Mouse (Mus musculus) lung, postnatal 0 days (tissue): Measurements from ENCODE around the gene Dnajc1. TPM values are rescaled to one million over a fixed set of nuclear protein-coding genes. Genes with fewer than 3 reads are reported as not detected.

Experiments used
- ATAC-seq: fragments of 200-750 bp; cut with Nextera tagmentation; 2 replicates; pipeline ENCODE4 v1.8.0; 2017; ENCODE audit warnings: moderate library complexity
- DNase-seq: peaks from one replicate; pipeline ENCODE4 v3.0.0-alpha.2; 2016; ENCODE audit warnings: low spot score
- H3K27ac ChIP-seq: fragments of 300-500 bp; sonication (generic); 2 replicates; pipeline ENCODE4 v1.5.1; 2014; ENCODE audit warnings: antibody characterized with exemption, mild to moderate bottlenecking, low read length, mixed read lengths
- H3K27me3 ChIP-seq: fragments of 300-500 bp; sonication (generic); replicated peaks from 2 replicates; pipeline ENCODE4 v1.6.1; 2014; ENCODE audit warnings: low read length, mixed read lengths; ENCODE audit not compliant: insufficient read depth
- H3K36me3 ChIP-seq: fragments of 300-500 bp; sonication (generic); 2 replicates; pipeline ENCODE4 v1.6.1; 2014; ENCODE audit warnings: low read length, mixed read lengths; ENCODE audit not compliant: insufficient read depth
- H3K4me1 ChIP-seq: fragments of 300-500 bp; sonication (generic); 2 replicates; pipeline ENCODE4 v1.6.1; 2014; ENCODE audit warnings: antibody characterized with exemption, low read depth, low read length, mixed read lengths; ENCODE audit not compliant: insufficient read depth
- H3K4me2 ChIP-seq: fragments of 300-500 bp; sonication (generic); replicated peaks from 2 replicates; pipeline ENCODE4 v1.6.1; 2014; ENCODE audit warnings: low read depth, mild to moderate bottlenecking, low read length, moderate library complexity, mixed read lengths
- H3K4me3 ChIP-seq: fragments of 300-500 bp; sonication (generic); 2 replicates; pipeline ENCODE4 v1.5.1; 2014; ENCODE audit warnings: low read depth, low read length
- H3K9ac ChIP-seq: fragments of 300-500 bp; sonication (generic); replicated peaks from 2 replicates; pipeline ENCODE4 v1.6.1; 2014; ENCODE audit warnings: low read depth, mild to moderate bottlenecking
- H3K9me3 ChIP-seq: fragments of 300-500 bp; sonication (generic); 2 replicates; pipeline ENCODE4 v1.6.1; 2016; ENCODE audit warnings: low read length, mixed read lengths
- CTCF ChIP-seq: IDR thresholded peaks from 2 replicates; pipeline ENCODE4 v1.5.1; 2016; ENCODE audit warnings: antibody characterized with exemption, mild to moderate bottlenecking
- EP300 ChIP-seq: IDR thresholded peaks from 2 replicates; pipeline ENCODE4 v1.6.1; 2016; ENCODE audit warnings: antibody characterized with exemption, mild to moderate bottlenecking, control low read depth
- WGBS: fragments of 180-500 bp; shearing (Covaris S2); extraction: QIAGEN DNeasy Blood & Tissue Kit; methylation state at CpG from one replicate; pipeline ENCODE4 v1.1.7; 2014; 5-methylcytosine and 5-hydroxymethylcytosine counted together
- polyA plus RNA-seq: library from polyadenylated mRNA; unstranded; fragments of >200 nt; fragmentation: Nextera tagmentation; extraction: Ambion mirVana; gene quantifications from 2 replicates; pipeline ENCODE4 v1.2.1, GENCODE M21; 2015

Gene Dnajc1
- polyA plus RNA-seq, 1 experiment from 2014 or later = 47.5 TPM

DNA sequence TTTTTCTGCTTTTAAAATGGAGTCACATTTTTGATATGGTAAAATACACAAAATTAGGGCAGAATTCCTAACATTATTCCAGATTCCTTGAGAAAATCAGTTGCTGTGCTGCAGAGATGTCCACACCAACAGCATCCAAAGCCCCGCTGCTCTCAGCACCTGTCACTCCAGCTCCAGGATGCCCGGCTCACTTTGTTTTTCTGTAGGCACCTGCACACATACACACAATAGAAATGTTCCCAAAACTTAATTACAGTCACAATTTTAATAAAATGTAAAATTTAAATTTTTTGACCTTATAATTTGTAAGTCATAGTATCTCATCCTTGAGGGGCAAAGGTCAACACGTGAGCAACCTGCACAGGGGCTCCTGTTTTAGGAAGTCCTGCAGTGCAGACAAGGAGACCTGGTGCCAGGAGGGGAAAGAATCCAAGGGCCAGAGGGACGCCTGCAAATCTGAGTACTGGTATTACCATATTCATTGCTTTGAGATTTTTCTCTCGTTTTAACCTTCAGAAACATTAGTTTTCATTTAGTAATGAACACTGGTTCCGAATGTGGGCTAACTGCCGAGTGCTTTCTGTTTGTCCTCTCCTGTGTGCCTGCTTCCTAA is 183.3 kb downstream of the Dnajc1 start:
- no peak for ATAC-seq
- Histone ChIP-seq H3K27me3 (no peaks in the 10 kb centered on the region), H3K4me1 (no peaks in the 10 kb centered on the region), H3K9me3 (no peaks in the 10 kb centered on the region), H3K4me3 (no peak overlapping the region), H3K9ac (no peak overlapping the region), H3K4me2 (no peak overlapping the region), H3K36me3 (peaks cover 19% of the 10 kb centered on the region; the same call in 1 of the 2 replicates), H3K27ac (no peak overlapping the region)
- DNase-seq = no peak
- 87% methylated on average over 7 of the region's 7 CpGs for WGBS
- no peak for TF ChIP-seq CTCF
- no peak for TF ChIP-seq EP300

DNA sequence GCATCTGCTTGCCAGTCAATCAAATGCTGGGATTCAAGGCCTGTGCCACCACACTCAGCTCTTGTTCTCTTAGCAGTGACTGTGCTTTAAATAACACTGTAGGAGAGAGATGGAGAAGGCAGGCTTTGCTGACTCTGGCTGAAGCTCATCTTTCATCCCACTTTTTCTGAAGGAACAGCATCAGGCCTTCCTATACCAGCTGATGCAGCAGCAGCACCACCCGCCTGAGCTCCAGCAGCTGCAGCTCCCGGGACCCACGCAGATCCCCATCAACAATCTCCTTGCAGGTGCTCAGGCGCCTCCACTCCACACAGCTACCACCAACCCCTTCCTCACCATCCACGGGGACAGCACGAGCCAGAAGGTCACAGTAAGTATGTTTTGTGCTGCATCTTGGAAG is 184.1 kb downstream of the Dnajc1 start:
- Histone ChIP-seq H3K27ac (no peak overlapping the region), H3K36me3 (peaks cover 24% of the 10 kb centered on the region; the same call in 1 of the 2 replicates), H3K9me3 (no peaks in the 10 kb centered on the region), H3K4me3 (no peak overlapping the region), H3K4me1 (no peaks in the 10 kb centered on the region), H3K9ac (no peak overlapping the region), H3K4me2 (no peak overlapping the region), H3K27me3 (no peaks in the 10 kb centered on the region)
- no peak for DNase-seq
- TF ChIP-seq EP300 = no peak
- TF ChIP-seq CTCF = no peak
- 83% methylated on average over 6 of the region's 6 CpGs for WGBS
- ATAC-seq = no peak

DNA sequence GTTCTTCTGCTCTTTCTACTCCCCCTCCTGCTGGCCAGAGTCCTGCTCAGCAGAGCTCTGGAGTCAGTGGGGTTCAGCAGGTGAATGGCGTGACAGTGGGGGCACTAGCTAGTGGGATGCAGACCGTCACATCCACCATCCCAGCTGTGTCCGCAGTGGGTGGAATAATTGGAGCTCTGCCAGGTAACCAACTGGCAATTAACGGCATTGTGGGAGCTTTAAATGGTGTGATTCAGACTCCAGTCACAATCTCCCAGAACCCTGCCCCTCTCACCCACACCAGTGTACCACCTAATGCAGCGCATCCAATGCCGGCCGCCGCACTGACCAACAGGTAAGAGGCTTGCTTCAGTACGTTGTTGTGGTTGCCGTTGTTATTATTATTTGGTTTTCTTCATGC is 185.8 kb downstream of the Dnajc1 start:
- DNase-seq = no peak
- H3K9ac ChIP-seq = no peak overlapping the region
- H3K4me1 ChIP-seq = no peaks in the 10 kb centered on the region
- peaks cover 26% of the 10 kb centered on the region; the same call in 1 of the 2 replicates for H3K36me3 ChIP-seq
- H3K27ac ChIP-seq = no peak overlapping the region
- WGBS = 78% methylated on average over 10 of the region's 10 CpGs
- H3K4me3 ChIP-seq = no peak overlapping the region
- no peak overlapping the region for H3K4me2 ChIP-seq
- H3K27me3 ChIP-seq = no peaks in the 10 kb centered on the region
- ATAC-seq = no peak
- H3K9me3 ChIP-seq = no peaks in the 10 kb centered on the region
- TF ChIP-seq CTCF (no peak), EP300 (no peak)

DNA sequence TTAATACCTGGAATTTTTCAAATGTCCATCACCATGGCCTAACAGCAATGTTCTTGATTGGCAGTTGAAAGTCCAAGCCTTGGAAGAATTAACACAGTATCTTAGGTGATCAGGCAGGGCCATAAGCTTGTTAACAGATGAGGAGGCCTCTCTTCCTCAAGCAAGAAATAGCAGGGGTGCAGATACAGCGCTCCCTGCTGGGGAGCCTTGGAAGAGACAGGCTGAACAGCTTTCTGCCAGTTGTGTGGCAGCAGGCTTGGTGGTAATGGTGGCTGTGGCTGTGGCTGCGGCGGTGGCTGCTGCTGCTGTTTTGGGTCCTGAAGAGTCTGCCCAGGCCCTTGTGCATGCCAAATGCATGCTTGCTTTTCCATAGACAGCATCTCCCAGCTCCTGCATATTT is 187.5 kb downstream of the Dnajc1 start:
- peaks cover 26% of the 10 kb centered on the region; the same call in 1 of the 2 replicates for H3K36me3 ChIP-seq
- TF ChIP-seq CTCF (peak; percentile 86), EP300 (no peak)
- H3K9ac ChIP-seq = no peak overlapping the region
- no peak for ATAC-seq
- H3K4me3 ChIP-seq = no peak overlapping the region
- H3K27ac ChIP-seq = no peak overlapping the region
- H3K4me1 ChIP-seq = no peaks in the 10 kb centered on the region
- H3K4me2 ChIP-seq = no peak overlapping the region
- WGBS = 70% methylated on average over 3 of the region's 3 CpGs
- DNase-seq = peak; percentile 76
- no peaks in the 10 kb centered on the region for H3K9me3 ChIP-seq
- H3K27me3 ChIP-seq = no peaks in the 10 kb centered on the region

DNA sequence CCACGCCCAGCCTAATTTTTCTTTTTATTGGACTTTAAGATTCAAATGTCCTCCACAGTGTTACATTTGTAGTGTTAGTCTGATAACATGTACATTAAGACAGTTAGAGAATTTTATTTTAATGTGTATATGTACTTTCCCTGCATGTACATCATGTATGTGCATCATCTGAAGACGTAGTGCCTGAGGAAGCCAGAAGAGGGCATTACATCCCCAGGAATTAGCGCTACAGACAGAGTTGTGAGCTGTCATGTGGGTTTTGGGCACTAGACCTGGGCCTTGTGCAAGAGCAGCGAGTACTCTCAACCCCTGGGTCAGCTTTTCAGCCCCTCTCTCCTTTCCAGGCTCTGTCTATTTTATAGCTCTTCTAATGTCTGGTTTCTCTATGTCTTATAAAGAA is 189.7 kb downstream of the Dnajc1 start:
- WGBS = 93% methylated on average over 4 of the region's 4 CpGs
- H3K9me3 ChIP-seq = no peaks in the 10 kb centered on the region
- TF ChIP-seq EP300 (no peak), CTCF (peak; percentile 23; the same call in 1 of the 2 replicates)
- no peaks in the 10 kb centered on the region for H3K27me3 ChIP-seq
- DNase-seq = no peak
- no peak overlapping the region for H3K9ac ChIP-seq
- no peak for ATAC-seq
- H3K4me2 ChIP-seq = no peak overlapping the region
- no peaks in the 10 kb centered on the region for H3K4me1 ChIP-seq
- no peak overlapping the region for H3K4me3 ChIP-seq
- H3K36me3 ChIP-seq = peaks cover 26% of the 10 kb centered on the region; the same call in 1 of the 2 replicates
- H3K27ac ChIP-seq = no peak overlapping the region

DNA sequence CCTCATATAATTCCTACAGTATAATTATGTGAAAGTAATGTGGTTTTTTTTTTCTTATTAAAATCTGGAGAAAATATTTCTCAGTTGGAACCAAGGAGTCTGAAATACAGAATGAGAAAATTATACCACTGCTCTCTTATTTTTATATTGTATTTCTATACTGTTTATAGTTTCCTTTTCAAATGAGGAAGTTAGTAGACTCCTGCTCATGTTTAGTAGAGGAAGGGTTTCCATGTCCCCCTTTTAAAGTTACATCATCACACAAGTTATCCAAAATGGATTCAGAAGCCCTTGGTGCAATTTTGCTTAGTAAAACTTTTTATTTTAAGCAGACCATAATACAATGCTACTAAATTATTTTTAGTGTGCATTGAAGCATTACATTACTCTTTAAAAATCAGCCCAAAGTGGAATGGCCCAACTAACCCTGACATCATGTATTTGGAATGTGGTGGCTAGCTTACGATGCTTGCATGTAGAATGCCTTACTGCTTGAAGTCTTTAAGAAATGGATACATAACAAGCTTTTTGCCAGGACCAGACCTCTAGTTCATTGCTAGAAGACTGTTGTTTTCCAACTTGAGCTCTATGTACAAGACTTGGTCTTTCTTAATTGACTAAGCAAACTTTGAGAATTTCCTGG is 190.7 kb downstream of the Dnajc1 start:
- no peaks in the 10 kb centered on the region for H3K27me3 ChIP-seq
- no peak overlapping the region for H3K27ac ChIP-seq
- 51% methylated on average over 1 of the region's 1 CpGs for WGBS
- DNase-seq (no peak), ATAC-seq (no peak)
- peaks cover 21% of the 10 kb centered on the region; the same call in 1 of the 2 replicates for H3K36me3 ChIP-seq
- H3K9me3 ChIP-seq = no peaks in the 10 kb centered on the region
- no peak for TF ChIP-seq CTCF
- no peak for TF ChIP-seq EP300
- H3K4me2 ChIP-seq = no peak overlapping the region
- H3K4me1 ChIP-seq = no peaks in the 10 kb centered on the region
- no peak overlapping the region for H3K9ac ChIP-seq
- no peak overlapping the region for H3K4me3 ChIP-seq
